Mouse (Mus musculus): Measurements from ENCODE around the gene 2300002M23Rik. TPM values are rescaled to one million over a fixed set of nuclear protein-coding genes. Genes with fewer than 3 reads are reported as not detected.
A peak's percentile ranks its signal among the peaks of the same experiment; 100 is the strongest.

The 2300002M23Rik gene
- polyA plus RNA-seq, 1 experiment: not detected

DNA sequence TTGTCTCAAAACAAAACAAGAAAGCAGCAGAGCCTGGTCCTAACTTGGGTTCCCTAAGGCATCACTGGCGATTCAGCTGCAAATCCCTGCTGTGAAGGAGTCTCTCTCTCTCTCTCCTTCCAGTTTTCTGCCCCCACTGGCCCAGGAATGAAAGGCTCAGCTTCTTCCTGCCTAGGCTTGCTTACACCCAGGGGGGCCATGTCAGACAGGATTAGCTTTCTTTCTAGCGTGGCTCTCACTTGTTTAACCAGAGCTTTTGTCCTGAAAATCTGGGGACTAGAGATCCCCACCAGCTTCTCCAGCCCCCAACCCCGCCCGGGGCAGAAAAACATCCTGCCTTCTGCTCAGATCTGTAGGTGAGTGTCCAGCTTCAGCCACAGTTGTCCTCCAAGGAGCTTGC is 21.1 kb downstream of the 2300002M23Rik start:
- H3K79me2 ChIP-seq (ENCODE audit: control insufficient read depth, insufficient read depth): no peaks in the 10 kb centered on the region
- no peaks in the 10 kb centered on the region for H3K27me3 ChIP-seq (ENCODE audit: control insufficient read depth, insufficient read depth, insufficient read length)
- no peaks in the 10 kb centered on the region for H3K79me3 ChIP-seq (ENCODE audit: low read depth)
- H3ac ChIP-seq (ENCODE audit: control insufficient read depth, insufficient read length, low read depth): no peak overlapping the region
- H3K4me3 ChIP-seq (ENCODE audit: insufficient read depth, poor library complexity, severe bottlenecking): no peak overlapping the region
- TF ChIP-seq MYOD1 (IDR thresholded peaks at IDR 0.05; ENCODE audit: control insufficient read depth, insufficient read length, low read depth): no peak
- no peak for TF ChIP-seq USF1 (IDR thresholded peaks at IDR 0.05; ENCODE audit: low read depth)
- no peak for TF ChIP-seq MYOG (IDR thresholded peaks at IDR 0.05; ENCODE audit: control insufficient read depth, extremely low read depth, insufficient read length)
- TF ChIP-seq CEBPB (IDR thresholded peaks at IDR 0.05; ENCODE audit: low read depth): no peak
- no peak for TF ChIP-seq FOSL1 (IDR thresholded peaks at IDR 0.05; ENCODE audit: insufficient read depth, low read length, poor library complexity, severe bottlenecking)
- TF ChIP-seq MAX (IDR thresholded peaks at IDR 0.05): no peak
- TF ChIP-seq CTCF (IDR thresholded peaks at IDR 0.05; ENCODE audit: control insufficient read depth, insufficient read depth, insufficient read length): no peak
- no peaks in the 10 kb centered on the region for H3K36me3 ChIP-seq (ENCODE audit: control insufficient read depth, insufficient read depth)

DNA sequence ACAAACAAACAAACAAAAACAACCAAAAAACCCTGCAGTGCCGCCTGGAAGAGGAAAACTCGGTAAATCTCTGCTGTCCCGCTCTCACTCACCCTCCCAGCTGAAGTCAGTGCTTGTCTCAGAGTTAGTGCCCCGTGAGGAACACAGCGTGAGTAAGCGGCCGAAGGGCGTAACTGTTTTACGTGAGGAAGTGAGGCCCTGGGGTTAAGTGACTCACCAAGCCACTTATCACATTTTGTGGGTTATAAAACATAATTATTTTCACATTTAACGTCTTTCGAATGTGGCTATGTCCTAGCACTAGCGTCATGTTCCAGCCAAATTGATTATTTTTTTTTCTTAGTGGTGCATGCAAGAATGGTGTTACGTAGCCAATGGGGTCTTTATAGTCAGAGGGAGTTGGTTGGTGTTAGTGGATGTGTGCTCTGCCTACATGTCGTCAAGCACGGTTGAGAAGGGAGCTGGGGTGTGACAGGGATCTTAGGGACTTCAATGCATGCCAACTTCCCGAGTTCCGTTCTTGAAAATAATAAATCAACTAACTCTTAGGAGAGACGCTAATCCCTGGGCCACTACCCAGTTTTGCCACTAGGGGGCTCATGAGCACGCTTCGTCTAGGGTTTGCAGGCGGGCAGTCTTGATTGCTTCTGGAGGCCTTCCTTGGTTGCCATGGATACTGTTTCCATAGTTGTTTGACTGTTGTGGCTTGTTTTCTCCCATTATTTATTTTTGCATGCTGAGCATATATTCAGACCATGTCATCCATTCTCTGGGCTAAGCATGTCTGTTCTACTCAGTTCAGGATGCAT is 23.4 kb downstream of the 2300002M23Rik start:
- H3K79me3 ChIP-seq (ENCODE audit: low read depth): no peaks in the 10 kb centered on the region
- H3K36me3 ChIP-seq (ENCODE audit: control insufficient read depth, insufficient read depth): no peaks in the 10 kb centered on the region
- no peaks in the 10 kb centered on the region for H3K79me2 ChIP-seq (ENCODE audit: control insufficient read depth, insufficient read depth)
- no peak overlapping the region for H3ac ChIP-seq (ENCODE audit: control insufficient read depth, insufficient read length, low read depth)
- TF ChIP-seq CEBPB (IDR thresholded peaks at IDR 0.05; ENCODE audit: low read depth): peak; percentile 5
- TF ChIP-seq CTCF (IDR thresholded peaks at IDR 0.05; ENCODE audit: control insufficient read depth, insufficient read depth, insufficient read length): peak; percentile 46
- TF ChIP-seq MYOG (IDR thresholded peaks at IDR 0.05; ENCODE audit: control insufficient read depth, extremely low read depth, insufficient read length): no peak
- no peak for TF ChIP-seq USF1 (IDR thresholded peaks at IDR 0.05; ENCODE audit: low read depth)
- TF ChIP-seq MAX (IDR thresholded peaks at IDR 0.05): no peak
- peak; percentile 82 for TF ChIP-seq FOSL1 (IDR thresholded peaks at IDR 0.05; ENCODE audit: insufficient read depth, low read length, poor library complexity, severe bottlenecking)
- no peaks in the 10 kb centered on the region for H3K27me3 ChIP-seq (ENCODE audit: control insufficient read depth, insufficient read depth, insufficient read length)
- no peak overlapping the region for H3K4me3 ChIP-seq (ENCODE audit: insufficient read depth, poor library complexity, severe bottlenecking)

DNA sequence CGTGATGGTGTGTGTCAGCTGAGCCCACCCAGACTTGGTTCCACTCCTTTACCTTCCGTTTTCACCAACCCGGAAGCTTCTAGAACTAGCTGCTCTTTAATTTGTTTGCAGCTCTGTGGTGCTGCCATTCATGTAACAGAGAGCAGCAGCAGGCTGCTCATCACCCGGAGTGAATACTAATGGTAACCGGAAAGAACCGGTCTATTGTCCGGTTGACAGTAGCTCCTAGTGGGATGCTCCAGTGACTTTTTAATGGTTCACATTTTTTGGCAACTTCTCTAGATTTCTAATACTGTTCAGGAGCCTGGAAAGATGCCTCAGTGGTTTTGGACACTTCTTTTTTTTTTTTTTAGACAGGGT is 23.9 kb downstream of the 2300002M23Rik start:
- Histone ChIP-seq H3K79me3 (ENCODE audit: low read depth) (no peaks in the 10 kb centered on the region), H3K4me3 (ENCODE audit: insufficient read depth, poor library complexity, severe bottlenecking) (no peak overlapping the region), H3K27me3 (ENCODE audit: control insufficient read depth, insufficient read depth, insufficient read length) (no peaks in the 10 kb centered on the region), H3K79me2 (ENCODE audit: control insufficient read depth, insufficient read depth) (no peaks in the 10 kb centered on the region), H3ac (ENCODE audit: control insufficient read depth, insufficient read length, low read depth) (no peak overlapping the region), H3K36me3 (ENCODE audit: control insufficient read depth, insufficient read depth) (no peaks in the 10 kb centered on the region)
- TF ChIP-seq MYOD1 (IDR thresholded peaks at IDR 0.05; ENCODE audit: control insufficient read depth, insufficient read length, low read depth): no peak
- TF ChIP-seq MAX (IDR thresholded peaks at IDR 0.05): no peak
- no peak for TF ChIP-seq CTCF (IDR thresholded peaks at IDR 0.05; ENCODE audit: control insufficient read depth, insufficient read depth, insufficient read length)
- no peak for TF ChIP-seq MYOG (IDR thresholded peaks at IDR 0.05; ENCODE audit: control insufficient read depth, extremely low read depth, insufficient read length)
- no peak for TF ChIP-seq USF1 (IDR thresholded peaks at IDR 0.05; ENCODE audit: low read depth)
- no peak for TF ChIP-seq FOSL1 (IDR thresholded peaks at IDR 0.05; ENCODE audit: insufficient read depth, low read length, poor library complexity, severe bottlenecking)
- no peak for TF ChIP-seq CEBPB (IDR thresholded peaks at IDR 0.05; ENCODE audit: low read depth)

DNA sequence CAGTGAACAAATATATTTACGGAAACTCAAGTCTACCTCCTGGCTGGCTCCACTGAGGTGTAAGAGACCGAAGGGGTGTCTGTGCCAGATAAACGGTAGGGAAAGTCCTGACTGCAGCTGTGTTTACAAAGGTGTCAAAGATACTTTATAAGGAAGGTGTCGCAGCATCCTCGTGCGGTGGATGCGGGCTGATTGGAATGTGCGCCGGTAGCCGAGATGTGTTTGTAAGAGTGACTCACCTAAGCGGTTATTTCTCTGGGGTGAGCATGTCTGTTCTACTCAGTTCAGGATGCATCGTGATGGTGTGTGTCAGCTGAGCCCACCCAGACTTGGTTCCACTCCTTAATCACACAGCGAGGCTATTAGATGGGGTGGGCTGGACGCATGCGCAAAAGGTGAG is 24.5 kb downstream of the 2300002M23Rik start:
- no peak for TF ChIP-seq MAX (IDR thresholded peaks at IDR 0.05)
- TF ChIP-seq FOSL1 (IDR thresholded peaks at IDR 0.05; ENCODE audit: insufficient read depth, low read length, poor library complexity, severe bottlenecking): no peak
- no peak for TF ChIP-seq CEBPB (IDR thresholded peaks at IDR 0.05; ENCODE audit: low read depth)
- no peak for TF ChIP-seq MYOG (IDR thresholded peaks at IDR 0.05; ENCODE audit: control insufficient read depth, extremely low read depth, insufficient read length)
- no peak for TF ChIP-seq USF1 (IDR thresholded peaks at IDR 0.05; ENCODE audit: low read depth)
- no peak for TF ChIP-seq MYOD1 (IDR thresholded peaks at IDR 0.05; ENCODE audit: control insufficient read depth, insufficient read length, low read depth)
- no peak for TF ChIP-seq CTCF (IDR thresholded peaks at IDR 0.05; ENCODE audit: control insufficient read depth, insufficient read depth, insufficient read length)
- Histone ChIP-seq H3K79me2 (ENCODE audit: control insufficient read depth, insufficient read depth) (no peaks in the 10 kb centered on the region), H3K27me3 (ENCODE audit: control insufficient read depth, insufficient read depth, insufficient read length) (no peaks in the 10 kb centered on the region), H3K79me3 (ENCODE audit: low read depth) (no peaks in the 10 kb centered on the region), H3K4me3 (ENCODE audit: insufficient read depth, poor library complexity, severe bottlenecking) (no peak overlapping the region), H3ac (ENCODE audit: control insufficient read depth, insufficient read length, low read depth) (no peak overlapping the region), H3K36me3 (ENCODE audit: control insufficient read depth, insufficient read depth) (no peaks in the 10 kb centered on the region)

DNA sequence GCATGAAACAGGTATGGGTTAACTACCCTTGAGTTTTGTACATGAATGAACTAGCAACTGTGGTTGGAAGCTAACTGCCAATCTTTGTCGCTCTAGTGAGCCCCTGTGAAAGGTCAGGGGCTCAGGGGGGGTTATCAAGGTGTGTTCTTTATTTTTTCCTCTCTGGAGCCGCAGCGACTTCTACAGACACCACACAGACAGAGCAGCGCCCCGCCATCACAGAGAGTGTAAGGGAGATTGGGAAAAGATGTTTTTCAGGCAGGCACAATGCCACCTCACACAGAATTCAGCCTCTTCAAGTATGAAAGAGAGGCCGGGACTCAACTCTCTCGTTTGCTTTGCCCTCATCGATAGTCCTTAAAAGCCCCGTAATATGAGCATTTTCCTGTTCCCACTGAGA is 24.9 kb downstream of the 2300002M23Rik start:
- H3K4me3 ChIP-seq (ENCODE audit: insufficient read depth, poor library complexity, severe bottlenecking): no peak overlapping the region
- H3K27me3 ChIP-seq (ENCODE audit: control insufficient read depth, insufficient read depth, insufficient read length): no peaks in the 10 kb centered on the region
- no peak overlapping the region for H3ac ChIP-seq (ENCODE audit: control insufficient read depth, insufficient read length, low read depth)
- no peak for TF ChIP-seq CEBPB (IDR thresholded peaks at IDR 0.05; ENCODE audit: low read depth)
- no peak for TF ChIP-seq FOSL1 (IDR thresholded peaks at IDR 0.05; ENCODE audit: insufficient read depth, low read length, poor library complexity, severe bottlenecking)
- TF ChIP-seq USF1 (IDR thresholded peaks at IDR 0.05; ENCODE audit: low read depth): no peak
- TF ChIP-seq MAX (IDR thresholded peaks at IDR 0.05): no peak
- TF ChIP-seq CTCF (IDR thresholded peaks at IDR 0.05; ENCODE audit: control insufficient read depth, insufficient read depth, insufficient read length): no peak
- no peak for TF ChIP-seq MYOG (IDR thresholded peaks at IDR 0.05; ENCODE audit: control insufficient read depth, extremely low read depth, insufficient read length)
- TF ChIP-seq MYOD1 (IDR thresholded peaks at IDR 0.05; ENCODE audit: control insufficient read depth, insufficient read length, low read depth): no peak
- H3K79me3 ChIP-seq (ENCODE audit: low read depth): no peaks in the 10 kb centered on the region
- H3K79me2 ChIP-seq (ENCODE audit: control insufficient read depth, insufficient read depth): no peaks in the 10 kb centered on the region
- no peaks in the 10 kb centered on the region for H3K36me3 ChIP-seq (ENCODE audit: control insufficient read depth, insufficient read depth)

Data from C2C12 (cell line).